Mouse (Mus musculus) stomach, postnatal 0 days (tissue): ENCODE measurements around the gene Tmem213. TPM values are rescaled to one million over a fixed set of nuclear protein-coding genes. Genes with fewer than 3 reads are reported as not detected.

Experiments used
- ATAC-seq: fragments of 200-750 bp; cut with Nextera tagmentation; 2 replicates; pipeline ENCODE4 v1.8.0; 2017; ENCODE audit not compliant: low FRiP score, low TSS enrichment
- DNase-seq: peaks from one replicate; pipeline ENCODE4 v3.0.0-alpha.2; 2016; ENCODE audit warnings: low spot score
- H3K27ac ChIP-seq: fragments of 300-500 bp; sonication (generic); replicated peaks from 2 replicates; pipeline ENCODE4 v1.5.1; 2014; ENCODE audit warnings: mild to moderate bottlenecking, control low read depth
- H3K27me3 ChIP-seq: fragments of 300-500 bp; sonication (generic); 2 replicates; pipeline ENCODE4 v1.6.1; 2014; ENCODE audit warnings: low read length; ENCODE audit not compliant: control insufficient read depth, insufficient read depth
- H3K36me3 ChIP-seq: fragments of 300-500 bp; sonication (generic); 2 replicates; pipeline ENCODE4 v1.6.1; 2014; ENCODE audit warnings: low read length, mixed read lengths; ENCODE audit not compliant: control insufficient read depth, insufficient read depth
- H3K4me1 ChIP-seq: fragments of 300-500 bp; sonication (generic); replicated peaks from 2 replicates; pipeline ENCODE4 v1.6.1; 2014; ENCODE audit warnings: antibody characterized with exemption; ENCODE audit not compliant: control insufficient read depth, insufficient read depth
- H3K4me2 ChIP-seq: fragments of 300-500 bp; sonication (generic); replicated peaks from 2 replicates; pipeline ENCODE4 v1.6.1; 2014; ENCODE audit warnings: low read depth, mild to moderate bottlenecking, control low read depth, moderate library complexity
- H3K4me3 ChIP-seq: fragments of 300-500 bp; sonication (generic); 2 replicates; pipeline ENCODE4 v1.5.1; 2014; ENCODE audit warnings: low read depth, low read length, control low read depth
- H3K9ac ChIP-seq: fragments of 300-500 bp; sonication (generic); 2 replicates; pipeline ENCODE4 v1.6.1; 2014; ENCODE audit warnings: mild to moderate bottlenecking, low read length, control low read depth, mixed read lengths
- H3K9me3 ChIP-seq: fragments of 300-500 bp; sonication (generic); 2 replicates; pipeline ENCODE4 v1.6.1; 2016; ENCODE audit warnings: low read length; ENCODE audit not compliant: control insufficient read depth
- CTCF ChIP-seq: IDR thresholded peaks from 2 replicates; pipeline ENCODE4 v1.5.1; 2016; ENCODE audit warnings: antibody characterized with exemption, low read depth, mild to moderate bottlenecking, moderate library complexity
- EP300 ChIP-seq: optimal IDR thresholded peaks from 2 replicates; pipeline ENCODE3; 2016; ENCODE audit warnings: antibody characterized with exemption
- WGBS: fragments of 180-500 bp; shearing (Covaris S2); extraction: QIAGEN DNeasy Blood & Tissue Kit; methylation state at CpG from one replicate; pipeline ENCODE4 v1.1.7; 2014; 5-methylcytosine and 5-hydroxymethylcytosine counted together
- polyA plus RNA-seq: library from polyadenylated mRNA; unstranded; fragments of >200 nt; fragmentation: Nextera tagmentation; extraction: Ambion mirVana; gene quantifications from 2 replicates; pipeline ENCODE4 v1.2.1, GENCODE M21; 2015

The Tmem213 gene
- polyA plus RNA-seq, 1 experiment from 2014 or later: 3.0 TPM

GRCm38 (mm10) chr6:38128115-38128514 lies 19.1 kb downstream of the Tmem213 start:
- no peaks in the 10 kb centered on the region for H3K36me3 ChIP-seq
- no peak overlapping the region for H3K27ac ChIP-seq
- no peaks in the 10 kb centered on the region; the same call in 1 of the 2 replicates for H3K4me1 ChIP-seq
- no peak for ATAC-seq
- no peak for DNase-seq
- no peaks in the 10 kb centered on the region for H3K27me3 ChIP-seq
- H3K4me2 ChIP-seq: no peak overlapping the region
- H3K9ac ChIP-seq: no peak overlapping the region
- H3K4me3 ChIP-seq: no peak overlapping the region
- TF ChIP-seq CTCF: no peak
- no peak for TF ChIP-seq EP300
- no peaks in the 10 kb centered on the region for H3K9me3 ChIP-seq
- 81% methylated on average over 14 of the region's 14 CpGs for WGBS

GRCm38 (mm10) chr6:38129883-38130282 lies 20.8 kb downstream of the Tmem213 start:
- Histone ChIP-seq H3K36me3 (no peaks in the 10 kb centered on the region), H3K27me3 (no peaks in the 10 kb centered on the region), H3K9ac (no peak overlapping the region), H3K27ac (no peak overlapping the region), H3K4me2 (no peak overlapping the region), H3K9me3 (no peaks in the 10 kb centered on the region), H3K4me1 (no peaks in the 10 kb centered on the region; the same call in 1 of the 2 replicates), H3K4me3 (no peak overlapping the region)
- WGBS: 95% methylated on average over 5 of the region's 5 CpGs
- DNase-seq (no peak), ATAC-seq (no peak)
- no peak for TF ChIP-seq EP300
- peak; percentile 33 for TF ChIP-seq CTCF

- no peaks in the 10 kb centered on the region; the same call in 1 of the 2 replicates for H3K4me1 ChIP-seq
- H3K9me3 ChIP-seq: no peaks in the 10 kb centered on the region
- peak; percentile 55; the same call in 1 of the 2 replicates for ATAC-seq
- H3K9ac ChIP-seq: no peak overlapping the region
- H3K4me3 ChIP-seq: no peak overlapping the region
- H3K27ac ChIP-seq: 0 out of 2 replicates have a peak overlapping the region, but pooled peaks have one; percentile 13
- DNase-seq: no peak
- H3K27me3 ChIP-seq: no peaks in the 10 kb centered on the region
- H3K36me3 ChIP-seq: no peaks in the 10 kb centered on the region
- WGBS: 64% methylated on average over 4 of the region's 4 CpGs
- H3K4me2 ChIP-seq: no peak overlapping the region
- TF ChIP-seq EP300 (no peak), CTCF (0 out of 2 replicates have a peak, but pooled peaks have one; percentile 11)
These were observed 22.8 kb downstream of the Tmem213 start for GRCm38 (mm10) chr6:38131801-38132231.

GRCm38 (mm10) chr6:38134806-38135559 lies 25.9 kb downstream of the Tmem213 start:
- Histone ChIP-seq H3K27me3 (no peaks in the 10 kb centered on the region), H3K27ac (no peak overlapping the region), H3K36me3 (no peaks in the 10 kb centered on the region), H3K4me1 (no peaks in the 10 kb centered on the region; the same call in 1 of the 2 replicates), H3K9ac (no peak overlapping the region), H3K4me3 (no peak overlapping the region), H3K4me2 (no peak overlapping the region), H3K9me3 (no peaks in the 10 kb centered on the region)
- 61% methylated on average over 8 of the region's 8 CpGs for WGBS
- TF ChIP-seq CTCF (no peak), EP300 (no peak)
- peak; percentile 66 for ATAC-seq
- peak; percentile 29 for DNase-seq

DNA sequence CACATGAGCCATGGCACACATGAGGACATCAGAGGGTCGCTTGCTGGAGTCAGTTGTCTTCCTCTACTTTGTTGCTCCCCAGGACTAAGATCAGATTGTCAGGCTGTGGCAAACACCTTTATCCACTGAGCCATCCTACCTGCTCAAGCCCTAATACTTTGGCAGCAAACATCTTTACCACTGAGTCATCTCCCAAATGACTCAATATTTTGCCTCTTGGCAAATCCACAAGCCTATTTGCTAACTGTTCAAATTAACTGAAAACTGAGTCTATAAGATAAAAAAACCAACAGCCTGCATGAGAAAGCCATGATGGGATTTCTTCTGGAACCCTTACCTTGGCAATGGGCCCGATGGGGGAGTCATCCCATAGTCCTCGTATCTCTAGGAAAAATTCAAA lies 30.0 kb downstream of the Tmem213 start:
- 78% methylated on average over 3 of the region's 3 CpGs for WGBS
- ATAC-seq (no peak), DNase-seq (no peak)
- H3K9ac ChIP-seq: no peak overlapping the region
- no peak overlapping the region for H3K4me2 ChIP-seq
- no peaks in the 10 kb centered on the region for H3K9me3 ChIP-seq
- no peaks in the 10 kb centered on the region for H3K36me3 ChIP-seq
- no peak overlapping the region for H3K27ac ChIP-seq
- no peak for TF ChIP-seq EP300
- TF ChIP-seq CTCF: no peak
- no peak overlapping the region for H3K4me3 ChIP-seq
- no peaks in the 10 kb centered on the region for H3K4me1 ChIP-seq
- H3K27me3 ChIP-seq: no peaks in the 10 kb centered on the region

DNA sequence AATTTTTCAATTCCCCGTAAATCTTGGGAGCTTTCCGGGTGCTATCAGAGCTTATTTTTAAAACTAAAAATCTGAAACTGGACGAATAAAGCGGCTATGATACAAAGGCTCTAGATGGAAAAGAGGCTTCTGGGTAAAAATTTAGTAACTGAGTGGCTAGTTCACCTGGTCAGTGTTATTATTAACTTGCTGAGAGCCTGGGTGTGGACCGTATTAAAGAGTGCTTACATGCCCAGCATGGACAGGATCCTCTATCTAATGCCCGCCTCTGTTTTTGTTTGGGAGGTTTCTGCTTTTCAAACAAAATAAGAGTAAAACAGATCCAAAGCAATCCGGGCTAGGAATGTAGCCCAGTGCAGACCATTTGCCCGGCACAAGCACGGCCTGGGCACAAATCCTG lies 31.3 kb downstream of the Tmem213 start:
- no peaks in the 10 kb centered on the region; the same call in 1 of the 2 replicates for H3K4me1 ChIP-seq
- no peaks in the 10 kb centered on the region for H3K9me3 ChIP-seq
- H3K27ac ChIP-seq: no peak overlapping the region
- no peak for TF ChIP-seq CTCF
- no peak for TF ChIP-seq EP300
- WGBS: 83% methylated on average over 9 of the region's 9 CpGs
- no peak overlapping the region for H3K9ac ChIP-seq
- DNase-seq: no peak
- no peak for ATAC-seq
- no peaks in the 10 kb centered on the region for H3K36me3 ChIP-seq
- H3K27me3 ChIP-seq: no peaks in the 10 kb centered on the region
- no peak overlapping the region for H3K4me3 ChIP-seq
- H3K4me2 ChIP-seq: no peak overlapping the region
